Mouse (Mus musculus) hindbrain, embryonic 11.5 days (tissue): ENCODE data around the gene Arhgef11. TPM values are rescaled to one million over a fixed set of nuclear protein-coding genes. Genes with fewer than 3 reads are reported as not detected.

ENCODE experiments used
- ATAC-seq: fragments of 200-750 bp; cut with Nextera tagmentation; 2 replicates; pipeline ENCODE4 v1.8.0; 2017; ENCODE audit warnings: mild to moderate bottlenecking, moderate TSS enrichment, moderate library complexity; ENCODE audit not compliant: low FRiP score
- DNase-seq: peaks from one replicate; pipeline ENCODE4 v3.0.0-alpha.2; 2015; ENCODE audit warnings: low spot score
- H3K27ac ChIP-seq: fragments of 300-500 bp; sonication (generic); 2 replicates; pipeline ENCODE4 v1.5.1; 2014; ENCODE audit warnings: mild to moderate bottlenecking, low read depth, low read length
- H3K27me3 ChIP-seq: fragments of 300-500 bp; sonication (generic); 2 replicates; pipeline ENCODE4 v1.6.1; 2014; ENCODE audit warnings: mild to moderate bottlenecking, low read length, moderate library complexity, mixed read lengths; ENCODE audit not compliant: control insufficient read depth, insufficient read depth
- H3K36me3 ChIP-seq: fragments of 300-500 bp; sonication (generic); 2 replicates; pipeline ENCODE4 v1.6.1; 2014; ENCODE audit warnings: mild to moderate bottlenecking, low read length, moderate library complexity, mixed read lengths; ENCODE audit not compliant: control insufficient read depth, insufficient read depth
- H3K4me1 ChIP-seq: fragments of 300-500 bp; sonication (generic); replicated peaks from 2 replicates; pipeline ENCODE4 v1.6.1; 2014; ENCODE audit warnings: low read length, mixed read lengths; ENCODE audit not compliant: control insufficient read depth, insufficient read depth
- H3K4me2 ChIP-seq: fragments of 300-500 bp; sonication (generic); replicated peaks from 2 replicates; pipeline ENCODE4 v1.6.1; 2014; ENCODE audit warnings: mild to moderate bottlenecking, low read depth, low read length
- H3K4me3 ChIP-seq: fragments of 300-500 bp; sonication (generic); 2 replicates; pipeline ENCODE4 v1.5.1; 2014; ENCODE audit warnings: low read depth, low read length
- H3K9ac ChIP-seq: fragments of 300-500 bp; sonication (generic); 2 replicates; pipeline ENCODE4 v1.6.1; 2014; ENCODE audit warnings: low read depth, low read length
- H3K9me3 ChIP-seq: fragments of 300-500 bp; sonication (generic); 2 replicates; pipeline ENCODE4 v1.6.1; 2016; ENCODE audit warnings: low read length; ENCODE audit not compliant: control insufficient read depth
- WGBS: fragments of 180-500 bp; shearing (Covaris S2); extraction: QIAGEN DNeasy Blood & Tissue Kit; methylation state at CpG from one replicate; pipeline ENCODE4 v1.1.7; 2014; 5-methylcytosine and 5-hydroxymethylcytosine counted together
- polyA plus RNA-seq: library from polyadenylated mRNA; unstranded; fragments of >200 nt; fragmentation: Nextera tagmentation; extraction: Ambion mirVana; gene quantifications from 2 replicates; pipeline ENCODE4 v1.2.1, GENCODE M21; 2014

Arhgef11 gene
- polyA plus RNA-seq, 1 experiment from 2014 or later: 18.6 TPM

GRCm38 (mm10) chr3:87726191-87726590 is 108.8 kb downstream of the Arhgef11 start:
- Histone ChIP-seq H3K36me3 (peaks cover 13% of the 10 kb centered on the region; the same call in 1 of the 2 replicates), H3K9me3 (no peaks in the 10 kb centered on the region), H3K4me3 (no peak overlapping the region), H3K9ac (no peak overlapping the region), H3K27me3 (no peaks in the 10 kb centered on the region), H3K4me1 (no peaks in the 10 kb centered on the region), H3K4me2 (no peak overlapping the region), H3K27ac (no peak overlapping the region)
- ATAC-seq: no peak
- 96% methylated on average over 7 of the region's 7 CpGs for WGBS
- DNase-seq: no peak

- no peaks in the 10 kb centered on the region for H3K27me3 ChIP-seq
- peaks cover 17% of the 10 kb centered on the region; the same call in 1 of the 2 replicates for H3K36me3 ChIP-seq
- ATAC-seq: no peak
- no peak overlapping the region for H3K9ac ChIP-seq
- WGBS: 92% methylated on average over 6 of the region's 6 CpGs
- no peak overlapping the region for H3K4me2 ChIP-seq
- H3K4me1 ChIP-seq: no peaks in the 10 kb centered on the region
- DNase-seq: no peak
- H3K9me3 ChIP-seq: no peaks in the 10 kb centered on the region
- H3K27ac ChIP-seq: no peak overlapping the region
- H3K4me3 ChIP-seq: no peak overlapping the region
Observed at GRCm38 (mm10) chr3:87728696-87729095, 111.3 kb downstream of the Arhgef11 start.

- WGBS: 71% methylated on average over 4 of the region's 4 CpGs
- no peaks in the 10 kb centered on the region for H3K4me1 ChIP-seq
Observed at GRCm38 (mm10) chr3:87733098-87733497, 115.7 kb downstream of the Arhgef11 start.

GRCm38 (mm10) chr3:87733984-87734761 is 116.8 kb downstream of the Arhgef11 start:
- H3K27me3 ChIP-seq: no peaks in the 10 kb centered on the region
- H3K36me3 ChIP-seq: 0 out of 2 replicates have a peak, but pooled peaks cover 11% of the 10 kb centered on the region
- H3K9me3 ChIP-seq: no peaks in the 10 kb centered on the region
- 83% methylated on average over 11 of the region's 11 CpGs for WGBS
- no peak for DNase-seq
- H3K4me1 ChIP-seq: no peaks in the 10 kb centered on the region
- no peak overlapping the region for H3K27ac ChIP-seq
- no peak for ATAC-seq
- no peak overlapping the region for H3K9ac ChIP-seq
- no peak overlapping the region for H3K4me3 ChIP-seq
- H3K4me2 ChIP-seq: no peak overlapping the region

More at GRCm38 (mm10) chr3:87733098-87733497, 115.7 kb downstream of the Arhgef11 start:
- Histone ChIP-seq H3K9me3 (no peaks in the 10 kb centered on the region), H3K4me3 (no peak overlapping the region), H3K27ac (no peak overlapping the region), H3K4me2 (no peak overlapping the region), H3K9ac (no peak overlapping the region), H3K27me3 (no peaks in the 10 kb centered on the region), H3K36me3 (0 out of 2 replicates have a peak, but pooled peaks cover 11% of the 10 kb centered on the region)
- DNase-seq (no peak), ATAC-seq (no peak)

GRCm38 (mm10) chr3:87735335-87735734 is 118.0 kb downstream of the Arhgef11 start:
- DNase-seq: no peak
- no peak overlapping the region for H3K27ac ChIP-seq
- no peak overlapping the region for H3K9ac ChIP-seq
- 0 out of 2 replicates have a peak, but pooled peaks cover 9% of the 10 kb centered on the region for H3K36me3 ChIP-seq
- no peaks in the 10 kb centered on the region for H3K4me1 ChIP-seq
- H3K9me3 ChIP-seq: no peaks in the 10 kb centered on the region
- no peak overlapping the region for H3K4me2 ChIP-seq
- no peak for ATAC-seq
- 82% methylated on average over 9 of the region's 9 CpGs for WGBS
- H3K27me3 ChIP-seq: no peaks in the 10 kb centered on the region
- H3K4me3 ChIP-seq: no peak overlapping the region

GRCm38 (mm10) chr3:87738906-87739305 is 121.5 kb downstream of the Arhgef11 start:
- 0 out of 2 replicates have a peak, but pooled peaks cover 4% of the 10 kb centered on the region for H3K36me3 ChIP-seq
- H3K27ac ChIP-seq: no peak overlapping the region
- no peaks in the 10 kb centered on the region for H3K4me1 ChIP-seq
- H3K9me3 ChIP-seq: no peaks in the 10 kb centered on the region
- H3K27me3 ChIP-seq: no peaks in the 10 kb centered on the region
- H3K9ac ChIP-seq: no peak overlapping the region
- DNase-seq (no peak), ATAC-seq (no peak)
- H3K4me2 ChIP-seq: no peak overlapping the region
- no peak overlapping the region for H3K4me3 ChIP-seq
- WGBS: 78% methylated on average over 5 of the region's 5 CpGs

GRCm38 (mm10) chr3:87742013-87742412 is 124.7 kb downstream of the Arhgef11 start:
- H3K36me3 ChIP-seq: no peaks in the 10 kb centered on the region
- DNase-seq: no peak
- ATAC-seq: no peak
- no peak overlapping the region for H3K4me3 ChIP-seq
- H3K9me3 ChIP-seq: no peaks in the 10 kb centered on the region
- H3K4me1 ChIP-seq: no peaks in the 10 kb centered on the region
- no peak overlapping the region for H3K4me2 ChIP-seq
- no peaks in the 10 kb centered on the region for H3K27me3 ChIP-seq
- H3K27ac ChIP-seq: no peak overlapping the region
- H3K9ac ChIP-seq: no peak overlapping the region
- WGBS: 86% methylated on average over 3 of the region's 3 CpGs

- H3K36me3 ChIP-seq: no peaks in the 10 kb centered on the region
- H3K4me3 ChIP-seq: no peak overlapping the region
- H3K9me3 ChIP-seq: no peaks in the 10 kb centered on the region
- H3K27me3 ChIP-seq: no peaks in the 10 kb centered on the region
- WGBS: 86% methylated on average over 16 of the region's 16 CpGs
- H3K27ac ChIP-seq: no peak overlapping the region
- no peak overlapping the region for H3K4me2 ChIP-seq
- no peak for DNase-seq
- no peak for ATAC-seq
- H3K9ac ChIP-seq: no peak overlapping the region
- H3K4me1 ChIP-seq: no peaks in the 10 kb centered on the region
Observed at GRCm38 (mm10) chr3:87742735-87743134, 125.4 kb downstream of the Arhgef11 start.

GRCm38 (mm10) chr3:87743927-87744326 is 126.6 kb downstream of the Arhgef11 start:
- H3K27ac ChIP-seq: no peak overlapping the region
- no peak for DNase-seq
- H3K4me1 ChIP-seq: no peaks in the 10 kb centered on the region
- no peaks in the 10 kb centered on the region for H3K36me3 ChIP-seq
- 85% methylated on average over 4 of the region's 4 CpGs for WGBS
- no peaks in the 10 kb centered on the region for H3K27me3 ChIP-seq
- H3K4me3 ChIP-seq: no peak overlapping the region
- no peaks in the 10 kb centered on the region for H3K9me3 ChIP-seq
- no peak for ATAC-seq
- H3K9ac ChIP-seq: no peak overlapping the region
- H3K4me2 ChIP-seq: no peak overlapping the region
